Comparison of ENCODE assay signal across 9 mouse cellular contexts in genomic region chr7:49248333-49249086, GRCm38 (mm10).
DNase-seq lines count a peak whose midpoint lies in the region; ATAC-seq and TF ChIP-seq lines count a peak whose summit lies in the region.
"Had no signal": no experiment of that assay in that cellular context is flagged by ENCODE, and none has a peak within 500 bp of the region (broad histone marks: within the 10 kb centered on the region; RNA-seq: fewer than 3 reads in every experiment).

No protein-coding gene starts in this region.

- no peak overlapping the region for H3K4me3 ChIP-seq in liver, adult 2 months (ENCODE audit: insufficient read depth, low read depth, low read length)
- H3K4me3 ChIP-seq in heart, embryonic 12.5 days: peak overlapping the region; percentile 70
- H3K4me3 ChIP-seq in thymus, adult 2 months (ENCODE audit: control insufficient read depth, insufficient read depth, low read length): no peak overlapping the region
- H3K4me3 ChIP-seq: liver, embryonic 15.5 days had no signal

- ATAC-seq in heart, embryonic 12.5 days (ENCODE audit: insufficient number of reproducible peaks, low FRiP score): no peak

- no peaks in the 10 kb centered on the region for H3K9me3 ChIP-seq in heart, embryonic 12.5 days (replicated peaks)
- H3K9me3 ChIP-seq: liver, embryonic 15.5 days had no signal

- TF ChIP-seq POLR2A in liver, adult 2 months (IDR thresholded peaks at IDR 0.05; ENCODE audit: extremely low read depth, insufficient read depth, low read length): no peak
- TF ChIP-seq POLR2A in thymus, adult 2 months (IDR thresholded peaks at IDR 0.05; ENCODE audit: control insufficient read depth, extremely low read depth, insufficient read depth, low read length, poor library complexity): no peak

- H3K36me3 ChIP-seq in liver, adult 2 months (ENCODE audit: control insufficient read depth, insufficient read depth, low read length): no peaks in the 10 kb centered on the region
- H3K36me3 ChIP-seq in heart, embryonic 12.5 days: no peaks in the 10 kb centered on the region
- H3K36me3 ChIP-seq in thymus, adult 2 months (ENCODE audit: control insufficient read depth, insufficient read depth, low read length): no peaks in the 10 kb centered on the region
- H3K36me3 ChIP-seq: liver, embryonic 15.5 days had no signal

- DNase-seq in liver, adult 2 months (ENCODE audit: extremely low read depth, low read depth, low spot score): no peak
- no peak for DNase-seq in liver
- peak; percentile 63 for DNase-seq in cerebellum, adult 8-10 months
- DNase-seq in layer of hippocampus, postnatal 14 days (ENCODE audit: low spot score in 2 of 2): peak; percentile 68 to 77
- peak; percentile 30 for DNase-seq in ovary, postnatal 14 days (ENCODE audit: low spot score)
- no peak for DNase-seq in thymus, postnatal 4 days
- no peak for DNase-seq in thymus, adult 2 months

- H3K9ac ChIP-seq in liver, adult 2 months (ENCODE audit: low read depth, low read length): no peak overlapping the region
- peak overlapping the region; percentile 87 for H3K9ac ChIP-seq in heart, embryonic 12.5 days
- H3K9ac ChIP-seq: liver, embryonic 15.5 days had no signal

- H3K4me2 ChIP-seq in heart, embryonic 12.5 days: peak overlapping the region; percentile 97
- H3K4me2 ChIP-seq: liver, embryonic 15.5 days had no signal

- H3K79me2 ChIP-seq in liver, adult 2 months (ENCODE audit: control insufficient read depth, insufficient read depth, low read length): no peaks in the 10 kb centered on the region

- H3K27ac ChIP-seq in liver, adult 2 months (replicated peaks; ENCODE audit: insufficient read depth, low read depth, low read length): peak overlapping the region; percentile 11; the same call in 1 of the 2 replicates
- H3K27ac ChIP-seq in heart, embryonic 12.5 days (ENCODE audit: poor library complexity, severe bottlenecking): peak overlapping the region; percentile 78
- H3K27ac ChIP-seq in thymus, adult 2 months (ENCODE audit: control insufficient read depth, insufficient read depth, low read length): no peak overlapping the region
- H3K27ac ChIP-seq: liver, embryonic 15.5 days had no signal

- TF ChIP-seq CTCF in liver, adult 2 months (IDR thresholded peaks at IDR 0.05; ENCODE audit: low read depth, low read length): no peak
- TF ChIP-seq CTCF in thymus, adult 2 months (IDR thresholded peaks at IDR 0.05; ENCODE audit: borderline replicate concordance, control insufficient read depth, extremely low read depth, insufficient read depth, low read length, poor library complexity): no peak

- peaks cover 4% of the 10 kb centered on the region for H3K4me1 ChIP-seq in liver, adult 2 months (ENCODE audit: control insufficient read depth, insufficient read depth, low read length)
- peaks cover 55% of the 10 kb centered on the region for H3K4me1 ChIP-seq in heart, embryonic 12.5 days (replicated peaks)
- peaks cover 14% of the 10 kb centered on the region for H3K4me1 ChIP-seq in thymus, adult 2 months (replicated peaks; ENCODE audit: control insufficient read depth, insufficient read depth, low read length)

- H3K27me3 ChIP-seq in liver, adult 2 months (ENCODE audit: control insufficient read depth, insufficient read depth, low read length): peaks cover 5% of the 10 kb centered on the region; the same call in 1 of the 2 replicates
- H3K27me3 ChIP-seq in heart, embryonic 12.5 days (replicated peaks): peaks cover 12% of the 10 kb centered on the region
- H3K27me3 ChIP-seq in thymus, adult 2 months (ENCODE audit: control insufficient read depth, insufficient read depth, low read length): peaks cover 7% of the 10 kb centered on the region; the same call in 1 of the 2 replicates

- 66% methylated on average over 14 of the region's 14 CpGs for WGBS in liver, adult 2 months
- WGBS in heart, embryonic 12.5 days: 36% methylated on average over 14 of the region's 14 CpGs
- 77% methylated on average over 14 of the region's 14 CpGs for WGBS in thymus, adult 2 months

Comparison
In these comparisons a context has a peak if more than half of its experiments do, and no peak if none do; other contexts are left out.
1. DNase-seq: peak in cerebellum, adult 8-10 months (single experiment), layer of hippocampus, postnatal 14 days (2 of 2) and ovary, postnatal 14 days (single experiment); none in liver, adult 2 months (single experiment), liver (single experiment), thymus, postnatal 4 days (single experiment) and thymus, adult 2 months (single experiment).